Mouse (Mus musculus) 416B (cell line): Measurements from ENCODE around the gene Eif4g3.

Experiments used
- DNase-seq: peaks from one replicate; pipeline ENCODE4 v3.0.0; 2011; ENCODE audit warnings: low read depth

The Eif4g3 gene

DNA sequence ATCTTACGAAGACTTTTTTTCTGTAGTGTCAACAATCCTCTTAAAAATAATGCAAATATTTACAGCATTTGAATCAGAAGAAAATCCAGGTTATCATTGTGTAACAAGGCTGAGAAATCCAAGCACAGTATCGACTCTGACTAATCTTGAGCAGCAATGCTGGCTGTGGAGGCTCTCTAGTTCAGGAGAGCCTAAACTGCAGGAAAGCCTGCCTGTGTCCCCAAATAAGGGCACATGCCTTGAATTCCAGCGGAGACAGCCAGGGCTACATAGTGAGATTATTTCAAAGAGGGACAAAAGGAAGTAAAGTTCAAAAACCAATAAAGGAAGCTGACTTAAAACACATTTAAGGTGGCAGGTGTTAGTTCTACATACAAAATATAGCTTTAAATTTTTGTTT is 168.7 kb downstream of the Eif4g3 start:
- DNase-seq, result no peak

DNA sequence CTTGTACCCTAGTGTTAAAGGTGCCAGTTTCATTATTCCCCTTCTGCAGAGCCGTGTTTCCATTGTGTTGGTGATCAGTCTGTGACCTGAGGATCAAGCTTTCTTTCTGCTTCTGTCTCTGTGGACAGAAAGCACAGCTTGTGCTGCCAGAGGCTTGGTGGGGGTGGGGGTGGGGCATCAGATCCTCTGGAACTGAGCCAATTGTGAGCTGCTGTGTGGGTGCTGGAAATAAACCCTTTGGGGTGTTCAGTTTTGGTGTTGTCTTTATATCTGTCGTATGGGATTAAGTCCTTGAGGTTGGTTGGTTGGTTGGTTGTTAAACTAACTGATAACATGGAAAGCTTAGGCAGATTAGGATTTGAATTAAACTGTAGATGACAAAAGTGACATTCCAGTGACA is 171.0 kb downstream of the Eif4g3 start:
- no peak for DNase-seq

DNA sequence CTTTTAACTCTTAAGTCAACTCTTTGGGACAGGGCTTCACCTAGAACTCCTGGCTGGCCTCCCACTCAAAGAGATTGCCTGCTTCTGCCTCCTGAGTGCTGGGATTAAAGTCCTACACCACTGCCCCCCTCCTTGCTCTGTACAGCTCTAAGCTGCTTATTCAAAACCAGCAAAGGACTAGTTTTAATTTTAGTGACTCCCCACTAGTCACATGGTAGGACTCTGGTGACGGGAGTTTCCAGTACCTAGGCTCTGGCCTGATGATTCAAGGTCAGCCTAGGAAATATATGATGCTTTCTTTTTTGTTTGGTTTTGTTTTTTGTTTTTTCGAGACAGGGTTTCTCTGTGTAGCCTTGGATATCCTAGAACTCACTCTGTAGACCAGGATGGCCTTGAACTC is 172.0 kb downstream of the Eif4g3 start:
- DNase-seq, result no peak

DNA sequence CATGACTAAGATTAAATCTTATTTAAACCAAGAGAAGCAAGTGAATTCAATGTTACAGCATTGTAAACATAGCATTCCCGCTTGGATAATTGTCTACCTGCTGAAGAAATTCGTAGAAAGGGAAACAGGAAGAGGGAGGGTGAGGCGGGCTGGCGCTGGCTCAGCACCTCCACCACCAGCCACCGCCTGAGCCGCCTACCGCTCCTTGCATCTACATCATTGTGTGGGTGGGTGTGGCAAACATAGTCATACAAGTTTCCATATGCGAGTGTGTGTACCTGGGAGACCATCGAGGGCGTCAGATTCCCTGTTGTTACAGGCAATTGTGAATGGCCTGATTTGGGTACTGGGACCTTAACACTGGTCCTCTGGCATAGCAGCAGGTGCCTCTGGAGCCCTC is 173.7 kb downstream of the Eif4g3 start:
- DNase-seq, result no peak

GRCm38 (mm10) chr4:138168162-138168561 is 175.3 kb downstream of the Eif4g3 start:
- DNase-seq, result no peak

DNA sequence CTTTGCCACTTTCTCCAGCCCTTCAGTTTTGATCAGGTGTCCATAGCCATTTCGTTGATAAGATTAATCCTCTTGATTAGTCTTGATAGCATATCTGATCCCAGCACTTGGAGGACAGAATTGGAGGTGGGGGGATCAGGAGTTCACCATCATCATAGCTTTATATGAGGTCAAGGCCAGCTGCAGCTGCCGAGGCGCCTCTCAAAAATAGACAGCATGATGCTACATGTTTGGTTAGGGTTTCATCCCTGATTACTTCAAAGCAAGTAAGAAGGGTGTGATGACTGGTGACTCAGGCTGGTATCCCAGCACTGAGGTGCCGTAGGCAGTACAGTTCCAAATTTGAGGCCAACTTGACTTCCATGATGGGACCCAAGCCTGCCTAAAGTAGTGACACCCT is 176.6 kb downstream of the Eif4g3 start:
- DNase-seq, result no peak

DNA sequence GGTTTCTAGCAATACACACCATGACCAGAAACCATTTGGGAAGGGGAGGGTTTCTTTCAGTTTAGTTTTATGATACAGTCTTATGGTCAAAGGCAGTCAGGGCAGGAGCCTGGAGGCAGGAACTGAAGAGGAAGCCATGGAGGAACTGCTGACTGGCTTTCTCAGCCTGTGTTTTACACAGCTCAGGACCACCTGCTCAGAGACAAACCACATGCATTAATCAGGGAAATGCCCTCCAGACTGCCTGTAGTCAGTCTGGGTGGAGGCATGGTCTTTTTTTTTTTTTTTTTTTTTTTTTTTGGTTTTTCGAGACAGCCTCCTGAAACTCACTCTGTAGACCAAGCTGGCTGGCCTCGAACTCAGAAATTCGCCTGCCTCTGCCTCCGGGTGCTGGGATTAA is 179.9 kb downstream of the Eif4g3 start:
- DNase-seq, result peak; percentile 13

DNA sequence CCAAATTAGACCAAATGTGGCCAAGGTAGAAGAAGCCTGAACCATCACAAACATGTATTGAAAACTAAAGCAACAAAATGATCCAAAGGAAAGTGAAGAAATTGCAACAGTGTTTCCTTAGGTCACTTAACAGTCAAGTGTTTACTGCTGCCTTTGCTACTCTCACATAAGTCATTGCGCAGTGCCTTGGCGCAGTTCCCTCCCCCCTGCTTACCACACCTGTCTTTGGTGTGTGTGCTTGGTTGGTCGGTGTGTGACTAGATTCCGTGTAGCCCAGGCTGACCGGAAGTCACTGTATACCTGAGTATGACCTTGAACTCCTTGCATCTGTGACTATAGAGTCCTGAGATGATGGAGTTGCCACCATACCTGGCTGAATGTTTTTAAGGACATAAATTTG is 186.6 kb downstream of the Eif4g3 start:
- DNase-seq, result no peak

DNA sequence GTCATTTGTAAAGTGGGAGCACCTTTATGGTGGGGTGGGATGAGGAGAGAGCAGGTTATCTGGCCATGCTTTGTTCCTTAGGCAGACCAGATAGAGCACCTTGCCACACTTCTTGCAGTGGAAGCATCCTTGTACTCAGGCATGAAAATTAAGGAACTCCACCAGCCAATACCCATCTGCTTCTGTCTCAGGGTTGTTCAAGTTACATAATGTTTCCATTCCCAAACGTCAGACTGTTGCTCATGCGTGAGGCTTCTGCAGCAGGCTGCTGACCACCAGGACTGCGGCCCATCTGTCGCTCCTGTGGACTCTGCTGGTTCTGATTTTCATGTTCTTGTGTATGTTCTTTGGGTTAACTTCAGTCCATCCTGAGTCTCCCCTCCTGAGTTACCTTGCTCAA is 187.9 kb downstream of the Eif4g3 start:
- DNase-seq, result peak; percentile 28

GRCm38 (mm10) chr4:138184056-138184455 is 191.2 kb downstream of the Eif4g3 start:
- DNase-seq, result no peak

DNA sequence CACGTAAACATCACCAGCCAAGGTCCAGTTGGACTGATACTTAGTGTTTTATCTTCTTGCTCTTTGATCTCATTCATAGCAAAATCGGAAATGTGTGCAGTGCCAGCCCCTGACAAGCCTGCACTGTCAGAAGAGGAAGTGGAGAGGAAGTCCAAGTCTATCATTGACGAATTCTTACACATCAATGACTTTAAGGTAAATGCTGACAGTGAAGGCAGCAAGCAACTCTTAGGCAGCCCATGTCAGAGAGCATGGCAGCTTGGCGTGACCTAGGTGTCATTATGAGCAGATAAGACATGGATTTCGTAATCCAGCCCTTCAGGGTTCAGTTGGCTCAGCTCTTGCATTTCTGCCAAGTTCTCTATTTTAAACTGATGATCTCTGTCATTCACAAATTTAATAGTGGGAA is 191.8 kb downstream of the Eif4g3 start:
- DNase-seq, result peak; percentile 62

- DNase-seq, result no peak
Observed at GRCm38 (mm10) chr4:138185961-138186360, 193.1 kb downstream of the Eif4g3 start.

GRCm38 (mm10) chr4:138187995-138188394 is 195.2 kb downstream of the Eif4g3 start:
- no peak for DNase-seq

DNA sequence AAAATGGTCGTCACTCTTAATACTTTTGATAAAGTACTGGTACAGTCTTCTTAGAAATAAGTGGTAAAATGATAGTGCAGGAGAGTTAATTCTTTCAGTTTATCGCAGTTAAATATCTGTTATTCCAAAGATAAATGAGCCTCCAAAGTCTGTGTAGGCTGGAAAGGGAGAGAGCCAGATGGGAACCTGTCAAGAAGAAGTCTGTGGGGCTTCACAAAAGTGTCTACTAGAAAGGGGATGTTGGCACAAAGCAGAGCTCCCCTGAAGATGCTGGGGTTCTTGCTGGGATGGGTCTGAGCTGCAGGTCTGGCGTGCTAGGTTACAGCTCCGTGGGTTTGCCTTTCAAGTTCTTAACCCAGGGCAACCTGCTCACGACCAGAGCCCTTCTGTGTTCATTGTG is 199.7 kb downstream of the Eif4g3 start:
- no peak for DNase-seq

GRCm38 (mm10) chr4:138200769-138201168 is 207.9 kb downstream of the Eif4g3 start:
- no peak for DNase-seq

GRCm38 (mm10) chr4:138201696-138202095 is 208.9 kb downstream of the Eif4g3 start:
- DNase-seq, result no peak

DNA sequence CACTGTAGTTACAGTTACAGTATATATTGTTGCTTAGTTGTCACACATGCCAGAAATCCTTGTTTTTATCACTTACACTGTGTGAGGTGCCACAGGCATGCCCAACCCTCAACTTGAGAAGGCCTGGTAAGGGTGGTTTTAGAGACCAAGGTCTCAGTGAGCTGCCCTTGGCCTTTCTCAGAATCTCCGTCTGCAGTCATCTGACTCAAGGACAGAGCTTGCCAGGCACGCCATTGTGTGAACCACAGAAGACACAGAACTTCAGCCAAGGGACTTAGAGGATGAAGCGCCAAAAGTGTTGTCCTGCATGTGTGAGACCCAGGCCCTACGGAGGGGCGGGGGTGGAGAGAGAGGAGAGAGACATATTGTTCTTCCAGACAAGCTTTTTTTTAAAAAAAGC is 217.3 kb downstream of the Eif4g3 start:
- no peak for DNase-seq

DNA sequence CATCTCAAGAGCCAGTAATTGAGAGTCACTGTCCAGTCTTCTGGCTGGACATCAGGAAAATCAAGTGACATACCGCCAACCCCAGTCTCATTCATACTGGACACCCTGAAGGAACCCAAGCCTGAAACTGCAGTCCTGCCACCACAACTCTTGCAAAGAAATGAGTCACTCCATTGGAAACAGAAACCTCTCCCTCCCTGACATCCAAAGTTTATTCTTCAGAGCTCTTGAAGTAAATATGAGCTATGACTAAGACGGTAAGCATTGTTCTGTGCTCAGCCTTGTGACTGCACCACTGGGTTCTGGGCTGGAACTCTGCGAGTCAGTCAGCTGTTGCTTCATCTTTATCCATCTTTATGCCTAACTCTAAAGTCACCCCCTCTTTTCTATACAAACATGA is 221.0 kb downstream of the Eif4g3 start:
- DNase-seq, result peak; percentile 87

DNA sequence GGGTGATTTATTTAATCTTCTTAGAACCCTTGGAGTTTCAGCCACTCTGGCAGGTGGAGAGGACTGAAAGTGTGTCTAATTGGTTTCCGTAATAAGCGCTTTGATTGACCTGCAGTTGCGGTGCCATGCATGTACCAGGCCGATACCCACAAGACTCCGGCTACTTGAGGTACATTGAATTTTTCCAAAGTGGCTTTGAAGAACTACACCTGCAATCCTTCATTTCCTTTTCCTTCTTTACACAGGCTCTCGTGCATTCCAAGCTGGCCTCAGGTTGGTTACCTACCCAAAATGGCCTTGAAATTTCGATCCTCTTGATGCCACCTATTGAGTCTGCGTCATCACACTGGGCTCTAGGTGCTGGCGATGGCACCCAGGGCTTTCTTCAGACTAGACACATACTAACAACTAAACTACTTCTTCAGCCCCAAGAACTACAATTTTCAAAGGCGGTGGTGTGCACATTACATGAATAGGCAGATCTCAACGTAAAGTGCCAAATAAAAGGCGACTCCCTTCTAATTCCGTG is 222.9 kb downstream of the Eif4g3 start:
- no peak for DNase-seq

- peak; percentile 76 for DNase-seq
Observed at GRCm38 (mm10) chr4:138216200-138216890, 223.5 kb downstream of the Eif4g3 start, which contains the start of gene Hp1bp3. Gene Hp1bp3, plus strand, starts transcription at chr4:138216296.

- peak; percentile 98 for DNase-seq
Observed at GRCm38 (mm10) chr4:138216891-138217392, 224.1 kb downstream of the Eif4g3 start.

DNA sequence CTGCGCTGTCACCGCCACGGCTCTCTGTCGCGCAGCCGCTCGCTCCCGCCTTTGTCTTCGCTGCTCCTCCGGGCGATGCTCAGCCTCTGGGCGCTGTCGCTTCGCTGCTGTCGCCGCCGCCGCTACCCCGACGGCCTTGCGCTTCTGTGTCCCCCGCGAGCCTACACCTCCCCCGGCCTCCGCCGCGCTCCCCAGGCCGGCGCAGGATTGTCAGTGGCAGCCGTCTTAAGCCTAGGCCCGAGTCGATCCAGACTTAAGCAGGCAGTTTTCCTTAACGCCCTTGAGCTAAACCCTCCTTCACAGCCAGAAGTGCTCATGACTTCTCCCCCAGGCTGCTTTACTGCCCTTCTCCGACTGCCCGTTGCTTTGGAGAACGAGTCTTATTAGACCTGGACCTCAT is 224.6 kb downstream of the Eif4g3 start:
- DNase-seq, result peak; percentile 43

DNA sequence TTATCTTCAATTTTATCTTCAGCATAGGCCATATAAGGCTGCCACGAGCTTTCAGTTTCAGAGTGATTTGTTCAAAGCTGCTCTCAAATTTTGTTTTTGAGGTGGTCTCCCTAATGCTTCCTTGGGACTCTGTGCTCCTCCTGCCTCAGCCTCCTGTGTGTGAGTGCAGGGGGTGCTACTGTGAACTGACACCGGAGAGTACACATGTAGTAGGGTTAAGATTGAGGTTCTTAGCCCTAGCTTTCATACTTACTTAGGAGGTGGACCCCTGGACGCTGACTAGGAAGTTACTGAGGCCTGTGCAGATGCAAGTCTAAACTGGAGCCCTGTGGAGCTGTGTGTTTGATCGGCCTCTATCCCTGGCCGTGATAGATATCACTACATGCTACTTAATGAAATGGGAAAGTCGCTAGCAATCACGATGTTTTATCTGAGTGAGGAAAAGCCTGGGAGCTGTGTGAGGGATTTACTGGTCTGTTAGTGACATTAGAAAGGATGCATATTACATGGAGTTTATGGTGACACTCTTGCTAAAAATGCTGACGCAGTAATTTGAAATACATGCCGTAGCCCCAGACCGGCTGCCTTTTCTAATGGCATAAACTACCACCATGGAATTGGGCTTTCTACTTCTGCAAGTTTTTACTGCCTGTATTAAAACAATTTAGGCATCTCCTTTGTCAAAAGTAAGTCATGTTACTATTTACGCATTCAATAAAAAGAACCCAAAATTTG is 225.3 kb downstream of the Eif4g3 start:
- DNase-seq, result peak; percentile 51
